Mouse (Mus musculus) CD4-positive, CD25-positive, alpha-beta regulatory T cell, adult 4 months (primary cell): ENCODE measurements around the gene Prkag2. TPM values are rescaled to one million over a fixed set of nuclear protein-coding genes. Genes with fewer than 3 reads are reported as not detected.
A peak's percentile ranks its signal among the peaks of the same experiment; 100 is the strongest.

Experiments used
- ATAC-seq: one replicate; pipeline ENCODE4 v1.8.0; 2017
- polyA plus RNA-seq, 2 experiments: library from polyadenylated mRNA; unstranded; fragments of 100-300 nt; shearing (Covaris generic); gene quantifications; one replicate each; pipeline ENCODE4 v1.2.1; 2017

Prkag2 gene
- polyA plus RNA-seq, 2 experiments from 2014 or later, result 22.7 to 26.9 TPM

GRCm38 (mm10) chr5:24959758-24960157, 140.7 kb downstream of the Prkag2 start:
- ATAC-seq, result no peak

- ATAC-seq, result no peak
Observed at GRCm38 (mm10) chr5:24958596-24958995, 141.8 kb downstream of the Prkag2 start.

- ATAC-seq, result no peak
Observed at GRCm38 (mm10) chr5:24956891-24957290, 143.6 kb downstream of the Prkag2 start.

GRCm38 (mm10) chr5:24952842-24953741, 147.3 kb downstream of the Prkag2 start:
- no peak for ATAC-seq

- no peak for ATAC-seq
Observed at GRCm38 (mm10) chr5:24952212-24952611, 148.2 kb downstream of the Prkag2 start.

- ATAC-seq, result no peak
Observed at GRCm38 (mm10) chr5:24950891-24951574, 149.4 kb downstream of the Prkag2 start.

- ATAC-seq, result no peak
Observed at GRCm38 (mm10) chr5:24950039-24950438, 150.4 kb downstream of the Prkag2 start.

GRCm38 (mm10) chr5:24938046-24938822, 162.2 kb downstream of the Prkag2 start:
- ATAC-seq, result no peak

GRCm38 (mm10) chr5:24936451-24936850, 164.0 kb downstream of the Prkag2 start:
- ATAC-seq, result no peak

- no peak for ATAC-seq
Observed at GRCm38 (mm10) chr5:24935446-24935845, 165.0 kb downstream of the Prkag2 start.

- no peak for ATAC-seq
Observed at GRCm38 (mm10) chr5:24933760-24934159, 166.7 kb downstream of the Prkag2 start.

GRCm38 (mm10) chr5:24931578-24932185, 168.8 kb downstream of the Prkag2 start:
- no peak for ATAC-seq

GRCm38 (mm10) chr5:24930831-24931577, 169.4 kb downstream of the Prkag2 start:
- no peak for ATAC-seq

GRCm38 (mm10) chr5:24928816-24929215, 171.6 kb downstream of the Prkag2 start:
- ATAC-seq, result no peak

GRCm38 (mm10) chr5:24927706-24928105, 172.7 kb downstream of the Prkag2 start:
- ATAC-seq, result no peak

- no peak for ATAC-seq
Observed at GRCm38 (mm10) chr5:24919155-24919554, 181.3 kb downstream of the Prkag2 start.

- no peak for ATAC-seq
Observed at GRCm38 (mm10) chr5:24916511-24916910, 183.9 kb downstream of the Prkag2 start.

GRCm38 (mm10) chr5:24915119-24915518, 185.3 kb downstream of the Prkag2 start:
- no peak for ATAC-seq

GRCm38 (mm10) chr5:24913656-24914055, 186.8 kb downstream of the Prkag2 start:
- ATAC-seq, result no peak

GRCm38 (mm10) chr5:24908820-24909716, 191.4 kb downstream of the Prkag2 start:
- peak; percentile 33 for ATAC-seq
